Mouse (Mus musculus) forelimb bud, embryonic 11.5 days (tissue): Measurements from ENCODE around the gene Mybpc1.

ENCODE experiments used
- DNase-seq: peaks from one replicate; pipeline ENCODE4 v3.0.0-alpha.2; 2012; ENCODE audit warnings: low read depth, low spot score

Mybpc1 gene

GRCm38 (mm10) chr10:88604943-88605342 lies at the start of gene Mybpc1:
TSS of gene Mybpc1 (minus strand) at chr10:88605152.
- peak; percentile 68 for DNase-seq

GRCm38 (mm10) chr10:88645448-88645847 lies 40.5 kb upstream of the Mybpc1 start:
- no peak for DNase-seq

GRCm38 (mm10) chr10:88631330-88631953 lies 26.5 kb upstream of the Mybpc1 start:
- DNase-seq: no peak

- DNase-seq: no peak
These were observed 25.8 kb upstream of the Mybpc1 start for GRCm38 (mm10) chr10:88630663-88631329.

GRCm38 (mm10) chr10:88627052-88627451 lies 22.1 kb upstream of the Mybpc1 start:
- DNase-seq: peak; percentile 40

- DNase-seq: no peak
These were observed 21.2 kb upstream of the Mybpc1 start for GRCm38 (mm10) chr10:88626176-88626575.

- DNase-seq: no peak
These were observed 19.3 kb upstream of the Mybpc1 start for GRCm38 (mm10) chr10:88624300-88624699.

- DNase-seq: no peak
These were observed 17.7 kb upstream of the Mybpc1 start for GRCm38 (mm10) chr10:88622624-88623023.

- DNase-seq: no peak
These were observed 15.9 kb upstream of the Mybpc1 start for GRCm38 (mm10) chr10:88620809-88621208.

- no peak for DNase-seq
These were observed 8.1 kb upstream of the Mybpc1 start for GRCm38 (mm10) chr10:88613051-88613450.

GRCm38 (mm10) chr10:88606686-88607085 lies 1.7 kb upstream of the Mybpc1 start:
- no peak for DNase-seq

- no peak for DNase-seq
These were observed 1.1 kb upstream of the Mybpc1 start for GRCm38 (mm10) chr10:88606065-88606464.

- DNase-seq: no peak
These were observed 1.2 kb downstream of the Mybpc1 start for GRCm38 (mm10) chr10:88603773-88604172.

GRCm38 (mm10) chr10:88603256-88603655 lies 1.7 kb downstream of the Mybpc1 start:
- peak; percentile 34 for DNase-seq

GRCm38 (mm10) chr10:88600591-88600990 lies 4.4 kb downstream of the Mybpc1 start:
- no peak for DNase-seq

- DNase-seq: no peak
These were observed 12.6 kb downstream of the Mybpc1 start for GRCm38 (mm10) chr10:88592316-88592715.

- no peak for DNase-seq
These were observed 13.9 kb downstream of the Mybpc1 start for GRCm38 (mm10) chr10:88591042-88591441.

- no peak for DNase-seq
These were observed 20.5 kb downstream of the Mybpc1 start for GRCm38 (mm10) chr10:88584469-88584868.

GRCm38 (mm10) chr10:88580786-88581185 lies 24.2 kb downstream of the Mybpc1 start:
- no peak for DNase-seq

- no peak for DNase-seq
These were observed 26.3 kb downstream of the Mybpc1 start for GRCm38 (mm10) chr10:88578651-88579050.

- no peak for DNase-seq
These were observed 30.8 kb downstream of the Mybpc1 start for GRCm38 (mm10) chr10:88574115-88574635.

GRCm38 (mm10) chr10:88572123-88572522 lies 32.8 kb downstream of the Mybpc1 start:
- no peak for DNase-seq

GRCm38 (mm10) chr10:88557046-88557445 lies 47.9 kb downstream of the Mybpc1 start:
- DNase-seq: no peak
